Mouse (Mus musculus): ENCODE data around the gene Slc26a3.

GRCm38 (mm10) chr12:31380878-31381277, 9.8 kb upstream of the Slc26a3 start:
- TF ChIP-seq HCFC1 (IDR thresholded peaks at IDR 0.05; ENCODE audit: borderline replicate concordance, insufficient read depth, low read length) (no peak), ZC3H11A (IDR thresholded peaks at IDR 0.05; ENCODE audit: borderline replicate concordance, low read depth, low read length) (no peak), ZNF384 (IDR thresholded peaks at IDR 0.05; ENCODE audit: low read depth, low read length) (no peak), CHD2 (IDR thresholded peaks at IDR 0.05; ENCODE audit: low read depth, low read length) (no peak)

Data from ES-E14 (cell line).